Mouse (Mus musculus) Muller cell, postnatal 12 days (primary cell): ENCODE data around the gene Gm7929.
"Not testable (repeated sequence)": the region's sequence is repeated elsewhere in the genome, so short reads cannot be mapped to it uniquely, and the experiment has no call there.

Experiments
- DNase-seq: peaks from one replicate; pipeline ENCODE4 v3.0.0-alpha.2; 2015; ENCODE audit errors: inconsistent ontology term

Gm7929 gene

GRCm38 (mm10) chr14:41750514-41750913 is at the start of gene Gm7929:
TSS of gene Gm7929 (minus strand) at chr14:41750614.
- not testable (repeated sequence) for DNase-seq

- not testable (repeated sequence) for DNase-seq
These were observed 21.9 kb upstream of the Gm7929 start, which contains the start of gene Gm47189 for GRCm38 (mm10) chr14:41772341-41772740. TSS of gene Gm47189 (minus strand) at chr14:41772441.

- DNase-seq = not testable (repeated sequence)
These were observed 5.5 kb upstream of the Gm7929 start for GRCm38 (mm10) chr14:41755931-41756330.

GRCm38 (mm10) chr14:41723437-41723836 is 27.0 kb downstream of the Gm7929 start:
- DNase-seq = not testable (repeated sequence)

- DNase-seq = not testable (repeated sequence)
These were observed 33.2 kb downstream of the Gm7929 start for GRCm38 (mm10) chr14:41717180-41717579.

GRCm38 (mm10) chr14:41701785-41702184 is 48.6 kb downstream of the Gm7929 start, which contains the start of gene Gm8068:
TSS of gene Gm8068 (minus strand) at chr14:41701885.
- not testable (repeated sequence) for DNase-seq
